Mouse (Mus musculus) kidney, adult 2 months (tissue): ENCODE measurements around the gene Avpi1.

ENCODE experiments used
- CTCF ChIP-seq: fragments of 200-500 bp; conservative IDR thresholded peaks from 2 replicates; pipeline ENCODE4 v1.5.1; 2011; ENCODE audit warnings: low read depth, mild to moderate bottlenecking, control low read depth, low read length, moderate library complexity, mixed read lengths; ENCODE audit not compliant: insufficient read depth, insufficient read length
- POLR2A ChIP-seq: fragments of 200-500 bp; IDR thresholded peaks from one replicate; pipeline ENCODE4 v1.6.1; 2011; ENCODE audit warnings: low read depth, low read length, control low read depth

- TF ChIP-seq POLR2A (no peak), CTCF (no peak)
Observed at GRCm38 (mm10) chr19:42136126-42136525, 7.3 kb upstream of the Avpi1 start.
